28 mouse cellular contexts compared by ENCODE assay signal in genomic region chr6:37310601-37311000, GRCm38 (mm10). TPM values are rescaled to one million over a fixed set of nuclear protein-coding genes. Genes with fewer than 3 reads are reported as not detected.
DNase-seq lines count a peak whose midpoint lies in the region; ATAC-seq and TF ChIP-seq lines count a peak whose summit lies in the region.
"Had no signal": no experiment of that assay in that cellular context is flagged by ENCODE, and none has a peak within 500 bp of the region (broad histone marks: within the 10 kb centered on the region; RNA-seq: fewer than 3 reads in every experiment).

No protein-coding gene starts in this region.

- DNase-seq in gastrocnemius, adult 2 months = peak; percentile 33
- DNase-seq in gastrocnemius, postnatal 10 days = no peak
- peak; percentile 41 for DNase-seq in heart, embryonic 10.5 days (ENCODE audit: low spot score)
- DNase-seq in heart, adult 8-10 months (ENCODE audit: low spot score) = no peak
- peak; percentile 67 for DNase-seq in brain, adult 2 months (ENCODE audit: low read depth, low spot score)
- peak; percentile 56 for DNase-seq in skeletal muscle tissue, adult 2 months (ENCODE audit: low read depth, low spot score)
- DNase-seq in hindbrain, embryonic 11.5 days (ENCODE audit: low spot score) = no peak
- DNase-seq: adrenal gland, adult 8-10 months; adrenal gland, postnatal 36 days; cerebellum, adult 11 months; cerebellum, adult 2 months; cerebellum, adult 9-11 months; cerebellum, postnatal 25 days; forebrain, postnatal 0 days; heart, adult 18-20 months; heart, postnatal 36 days; kidney, adult 2 months had no signal

- H3K4me1 ChIP-seq in heart, embryonic 10.5 days = no peaks in the 10 kb centered on the region
- no peaks in the 10 kb centered on the region for H3K4me1 ChIP-seq in hindbrain, embryonic 11.5 days (replicated peaks; ENCODE audit: control insufficient read depth, insufficient read depth, low read length)
- H3K4me1 ChIP-seq: embryonic facial prominence, embryonic 12.5 days; embryonic facial prominence, embryonic 15.5 days; hindbrain, embryonic 10.5 days; hindbrain, embryonic 15.5 days had no signal

- 85% methylated on average over 4 of the region's 4 CpGs for WGBS in heart, embryonic 10.5 days
- 96% methylated on average over 4 of the region's 4 CpGs for WGBS in hindbrain, embryonic 11.5 days

- no peaks in the 10 kb centered on the region for H3K27me3 ChIP-seq in heart, embryonic 10.5 days (ENCODE audit: insufficient read depth, poor library complexity, severe bottlenecking)
- H3K27me3 ChIP-seq in hindbrain, embryonic 11.5 days (ENCODE audit: control insufficient read depth, insufficient read depth, low read length) = no peaks in the 10 kb centered on the region
- H3K27me3 ChIP-seq: embryonic facial prominence, embryonic 12.5 days; embryonic facial prominence, embryonic 15.5 days; hindbrain, embryonic 15.5 days had no signal

- H3K9me3 ChIP-seq in heart, embryonic 10.5 days = no peaks in the 10 kb centered on the region
- no peaks in the 10 kb centered on the region for H3K9me3 ChIP-seq in hindbrain, embryonic 11.5 days (ENCODE audit: control insufficient read depth, low read length)
- H3K9me3 ChIP-seq: embryonic facial prominence, embryonic 12.5 days; embryonic facial prominence, embryonic 15.5 days; hindbrain, embryonic 10.5 days; hindbrain, embryonic 15.5 days had no signal

- no peak overlapping the region for H3K9ac ChIP-seq in hindbrain, embryonic 11.5 days (ENCODE audit: low read depth, low read length)
- H3K9ac ChIP-seq: embryonic facial prominence, embryonic 12.5 days; embryonic facial prominence, embryonic 15.5 days; forebrain, postnatal 0 days; hindbrain, embryonic 15.5 days had no signal

- ATAC-seq in hindbrain, embryonic 11.5 days (ENCODE audit: low FRiP score) = no peak
- ATAC-seq: activated CD4-positive, CD25-positive, alpha-beta regulatory T cell, adult 4 months; CD4-positive, CD25-positive, alpha-beta regulatory T cell, adult 4 months; forebrain, embryonic 14.5 days; forebrain, postnatal 0 days; intestine, postnatal 0 days had no signal

- intact Hi-C loops in gastrocnemius, adult 2 months (cut with DNase I) = no loop called here

- no peaks in the 10 kb centered on the region for H3K36me3 ChIP-seq in heart, embryonic 10.5 days
- no peaks in the 10 kb centered on the region for H3K36me3 ChIP-seq in hindbrain, embryonic 11.5 days (ENCODE audit: control insufficient read depth, insufficient read depth, low read length)
- H3K36me3 ChIP-seq: embryonic facial prominence, embryonic 12.5 days; embryonic facial prominence, embryonic 15.5 days; hindbrain, embryonic 10.5 days; hindbrain, embryonic 15.5 days had no signal

- no peak overlapping the region for H3K4me2 ChIP-seq in hindbrain, embryonic 11.5 days (replicated peaks; ENCODE audit: low read depth, low read length)
- H3K4me2 ChIP-seq: embryonic facial prominence, embryonic 12.5 days; embryonic facial prominence, embryonic 15.5 days; heart, embryonic 11.5 days; hindbrain, embryonic 15.5 days had no signal

- no peak overlapping the region for H3K4me3 ChIP-seq in gastrocnemius, adult 2 months
- H3K4me3 ChIP-seq in heart, embryonic 10.5 days = no peak overlapping the region
- H3K4me3 ChIP-seq in hindbrain, embryonic 11.5 days (ENCODE audit: low read depth, low read length) = no peak overlapping the region
- H3K4me3 ChIP-seq: embryonic facial prominence, embryonic 12.5 days; embryonic facial prominence, embryonic 15.5 days; hindbrain, embryonic 10.5 days; hindbrain, embryonic 15.5 days had no signal

- no peak overlapping the region for H3K27ac ChIP-seq in gastrocnemius, adult 2 months
- H3K27ac ChIP-seq in heart, embryonic 10.5 days = no peak overlapping the region
- no peak overlapping the region for H3K27ac ChIP-seq in hindbrain, embryonic 11.5 days (ENCODE audit: low read depth, low read length)
- H3K27ac ChIP-seq: embryonic facial prominence, embryonic 12.5 days; embryonic facial prominence, embryonic 15.5 days; hindbrain, embryonic 10.5 days; hindbrain, embryonic 15.5 days had no signal

- TF ChIP-seq CTCF in gastrocnemius, adult 2 months (IDR thresholded peaks at IDR 0.05) = no peak

RNA-seq across cellular contexts. Expression of gene Dgki, which starts 10.6 kb away (rescaled TPM):
- total RNA-seq in gastrocnemius, adult 2 months (2021) = under 1 TPM in 1 of 2 experiments, not detected in 1; 0.25 TPM
- total RNA-seq in gastrocnemius, postnatal 10 days (2021) = 1 to 10 TPM in 1 of 2 experiments, under 1 TPM in 1; 0.61 to 1.7 TPM
- 0.68 and 0.85 TPM in 2 replicates for polyA plus RNA-seq in heart, embryonic 10.5 days (2016; fragmentation: Nextera tagmentation; extraction: Ambion mirVana)
- 1 to 10 TPM in 1 of 4 experiments, under 1 TPM in 3; 0.11 to 1.3 (median 0.27) TPM for total RNA-seq in heart, adult 8-10 months (2022)
- 2.6 and 3.0 TPM in 2 replicates for polyA plus RNA-seq in hindbrain, embryonic 11.5 days (2014; fragmentation: Nextera tagmentation; extraction: Ambion mirVana)
- total RNA-seq: MEL had no signal
- polyA plus RNA-seq: C2C12 had no signal

Comparison
In these comparisons a context has a peak if more than half of its experiments do, and no peak if none do; other contexts are left out.
1. DNase-seq: peak in gastrocnemius, adult 2 months (single experiment), heart, embryonic 10.5 days (single experiment), brain, adult 2 months (single experiment) and skeletal muscle tissue, adult 2 months (single experiment); none in gastrocnemius, postnatal 10 days (single experiment), heart, adult 8-10 months (single experiment) and hindbrain, embryonic 11.5 days (single experiment).